Mouse (Mus musculus) MEL (cell line): Measurements from ENCODE around the gene Gstp1. TPM values are rescaled to one million over a fixed set of nuclear protein-coding genes. Genes with fewer than 3 reads are reported as not detected.

Experiments used
- DNase-seq: peaks from one replicate; pipeline ENCODE4 v3.0.0; 2011; ENCODE audit warnings: low read depth, low spot score
- H3K27ac ChIP-seq: 2 replicates; pipeline ENCODE4 v1.5.1; 2012; ENCODE audit warnings: low read depth, mild to moderate bottlenecking, control low read depth, low read length, moderate library complexity; ENCODE audit not compliant: control insufficient read depth
- H3K27me3 ChIP-seq, 2 experiments: fragments of 150-350 bp in 1 of 2; sonication (generic) in 1 of 2; 2 replicates each; pipeline ENCODE4 v1.6.1; 2012; ENCODE audit warnings: low read length in 2 of 2, mild to moderate bottlenecking in 2 of 2, improper control_type of control experiment in 1 of 2, moderate library complexity in 1 of 2; ENCODE audit not compliant: insufficient read depth in 2 of 2, control insufficient read depth in 1 of 2
- H3K36me3 ChIP-seq, 2 experiments: 2 replicates each; pipeline ENCODE4 v1.6.1; 2012 to 2014; ENCODE audit warnings: low read length in 2 of 2, improper control_type of control experiment in 1 of 2, inconsistent platforms in 1 of 2, mild to moderate bottlenecking in 1 of 2; ENCODE audit not compliant: insufficient read depth in 2 of 2, control insufficient read depth in 1 of 2
- H3K4me1 ChIP-seq, 2 experiments: fragments of 150-350 bp in 1 of 2; sonication (generic) in 1 of 2; 2 replicates each; pipeline ENCODE4 v1.6.1; 2012; ENCODE audit warnings: low read length in 2 of 2, improper control_type of control experiment in 1 of 2, mild to moderate bottlenecking in 1 of 2; ENCODE audit not compliant: insufficient read depth in 2 of 2, control insufficient read depth in 1 of 2
- H3K4me3 ChIP-seq, 2 experiments: fragments of 150-350 bp in 1 of 2; sonication (generic) in 1 of 2; 2 replicates each; pipeline ENCODE4 v1.5.1; 2012; ENCODE audit warnings: low read depth in 2 of 2, low read length in 2 of 2, mild to moderate bottlenecking in 2 of 2, moderate library complexity in 2 of 2, control low read depth in 1 of 2, improper control_type of control experiment in 1 of 2; ENCODE audit not compliant: control insufficient read depth in 1 of 2, insufficient read depth in 1 of 2
- H3K79me2 ChIP-seq: 2 replicates; pipeline ENCODE4 v1.6.1; 2012; ENCODE audit warnings: mild to moderate bottlenecking, low read length, moderate library complexity; ENCODE audit not compliant: control insufficient read depth, poor library complexity, insufficient read depth
- H3K9ac ChIP-seq: 2 replicates; pipeline ENCODE4 v1.6.1; 2012; ENCODE audit warnings: low read depth, mild to moderate bottlenecking, control low read depth, low read length, moderate library complexity; ENCODE audit not compliant: control insufficient read depth, poor library complexity, severe bottlenecking
- H3K9me3 ChIP-seq: fragments of 150-350 bp; sonication (generic); replicated peaks from 2 replicates; pipeline ENCODE4 v1.6.1; 2012; ENCODE audit warnings: mild to moderate bottlenecking, low read length, improper control_type of control experiment, moderate library complexity; ENCODE audit not compliant: insufficient read depth
- BHLHE40 ChIP-seq: IDR thresholded peaks from 2 replicates; pipeline ENCODE4 v1.6.1; 2012; ENCODE audit warnings: low read depth, mild to moderate bottlenecking, inconsistent platforms, low read length, improper control_type of control experiment, borderline replicate concordance
- CHD1 ChIP-seq: IDR thresholded peaks from 2 replicates; pipeline ENCODE4 v1.6.1; 2012; ENCODE audit warnings: low read depth, mild to moderate bottlenecking, inconsistent platforms, low read length, improper control_type of control experiment
- CTCF ChIP-seq, 3 experiments: IDR thresholded peaks in 2 of 3; conservative IDR thresholded peaks in 1 of 3; 2 replicates each; pipeline ENCODE4 v1.5.1; 2011 to 2012; ENCODE audit warnings: low read length in 3 of 3, low read depth in 2 of 3, mild to moderate bottlenecking in 2 of 3, improper control_type of control experiment in 1 of 3, inconsistent platforms in 1 of 3, mixed read lengths in 1 of 3, moderate library complexity in 1 of 3; ENCODE audit not compliant: control insufficient read depth in 1 of 3, insufficient read depth in 1 of 3, poor library complexity in 1 of 3, severe bottlenecking in 1 of 3
- ELF1 ChIP-seq: IDR thresholded peaks from 2 replicates; pipeline ENCODE4 v1.6.1; 2014; ENCODE audit warnings: low read depth, mild to moderate bottlenecking, inconsistent platforms, low read length, improper control_type of control experiment, moderate library complexity
- EP300 ChIP-seq, 2 experiments: IDR thresholded peaks; 2 replicates each; pipeline ENCODE4 v1.6.1; 2011; ENCODE audit warnings: improper control_type of control experiment in 2 of 2, low read length in 2 of 2, low read depth in 1 of 2, mild to moderate bottlenecking in 1 of 2
- GATA1 ChIP-seq: IDR thresholded peaks from 2 replicates; pipeline ENCODE4 v1.6.1; 2011; ENCODE audit warnings: low read depth, low read length, improper control_type of control experiment
- HCFC1 ChIP-seq: IDR thresholded peaks from 2 replicates; pipeline ENCODE4 v1.6.1; 2012; ENCODE audit warnings: low read depth, mild to moderate bottlenecking, inconsistent platforms, low read length, improper control_type of control experiment, moderate library complexity
- JUND ChIP-seq: IDR thresholded peaks from 2 replicates; pipeline ENCODE4 v1.6.1; 2011; ENCODE audit warnings: low read depth, mild to moderate bottlenecking, improper control_type of control experiment, low read length
- KAT2A ChIP-seq: conservative IDR thresholded peaks from 2 replicates; pipeline ENCODE4 v1.6.1; 2012; ENCODE audit warnings: low read depth, low read length, improper control_type of control experiment, inconsistent platforms
- MAZ ChIP-seq: IDR thresholded peaks from 2 replicates; pipeline ENCODE4 v1.6.1; 2012; ENCODE audit warnings: low read depth, mild to moderate bottlenecking, inconsistent platforms, low read length, improper control_type of control experiment
- NELFE ChIP-seq: IDR thresholded peaks from 2 replicates; pipeline ENCODE4 v1.6.1; 2011; ENCODE audit warnings: low read depth, low read length, improper control_type of control experiment
- POLR2A ChIP-seq, 2 experiments: IDR thresholded peaks; 2 replicates each; pipeline ENCODE4 v1.6.1; 2011 to 2012; ENCODE audit warnings: low read length in 2 of 2, mild to moderate bottlenecking in 2 of 2, control low read depth in 1 of 2, improper control_type of control experiment in 1 of 2, low read depth in 1 of 2, moderate library complexity in 1 of 2; ENCODE audit not compliant: control insufficient read depth in 1 of 2, insufficient read depth in 1 of 2, poor library complexity in 1 of 2
- POLR2AphosphoS2 ChIP-seq: IDR thresholded peaks from 2 replicates; pipeline ENCODE4 v1.6.1; 2011; ENCODE audit warnings: low read length, improper control_type of control experiment
- POLR2AphosphoS5 ChIP-seq: IDR thresholded peaks from 2 replicates; pipeline ENCODE4 v1.6.1; 2012; ENCODE audit warnings: low read depth, borderline replicate concordance, mild to moderate bottlenecking, inconsistent platforms, low read length, moderate library complexity, mixed read lengths
- RAD21 ChIP-seq: IDR thresholded peaks from 2 replicates; pipeline ENCODE4 v1.6.1; 2011; ENCODE audit warnings: mild to moderate bottlenecking, low read depth, low read length, improper control_type of control experiment
- RCOR1 ChIP-seq: IDR thresholded peaks from 2 replicates; pipeline ENCODE4 v1.6.1; 2012; ENCODE audit warnings: low read depth, mild to moderate bottlenecking, inconsistent platforms, low read length, improper control_type of control experiment
- SIN3A ChIP-seq: IDR thresholded peaks from 2 replicates; pipeline ENCODE4 v1.6.1; 2012; ENCODE audit warnings: low read length, improper control_type of control experiment, inconsistent platforms
- SMC3 ChIP-seq: IDR thresholded peaks from 2 replicates; pipeline ENCODE4 v1.6.1; 2011; ENCODE audit warnings: low read depth, low read length, improper control_type of control experiment
- UBTF ChIP-seq: IDR thresholded peaks from 2 replicates; pipeline ENCODE4 v1.6.1; 2012; ENCODE audit warnings: low read depth, mild to moderate bottlenecking, inconsistent platforms, low read length, improper control_type of control experiment, moderate library complexity, borderline replicate concordance; ENCODE audit not compliant: insufficient read depth
- USF1 ChIP-seq: IDR thresholded peaks from 2 replicates; pipeline ENCODE4 v1.6.1; 2014; ENCODE audit warnings: low read depth, mild to moderate bottlenecking, inconsistent platforms, low read length, improper control_type of control experiment, moderate library complexity
- USF2 ChIP-seq, 2 experiments: IDR thresholded peaks; 2 replicates each; pipeline ENCODE4 v1.6.1; 2011 to 2012; ENCODE audit warnings: improper control_type of control experiment in 2 of 2, low read length in 2 of 2, borderline replicate concordance in 1 of 2, inconsistent platforms in 1 of 2, low read depth in 1 of 2, mild to moderate bottlenecking in 1 of 2; ENCODE audit not compliant: insufficient read depth in 1 of 2
- ZC3H11A ChIP-seq: IDR thresholded peaks from 2 replicates; pipeline ENCODE4 v1.6.1; 2012; ENCODE audit warnings: low read depth, mild to moderate bottlenecking, inconsistent platforms, low read length, improper control_type of control experiment
- ZKSCAN1 ChIP-seq: IDR thresholded peaks from 2 replicates; pipeline ENCODE4 v1.6.1; 2012; ENCODE audit warnings: low read depth, mild to moderate bottlenecking, inconsistent platforms, low read length, improper control_type of control experiment, moderate library complexity
- ZMIZ1 ChIP-seq: IDR thresholded peaks from 2 replicates; pipeline ENCODE4 v1.6.1; 2012; ENCODE audit warnings: low read depth, mild to moderate bottlenecking, inconsistent platforms, low read length, improper control_type of control experiment, moderate library complexity
- ZNF384 ChIP-seq: IDR thresholded peaks from 2 replicates; pipeline ENCODE4 v1.6.1; 2012; ENCODE audit warnings: low read depth, mild to moderate bottlenecking, inconsistent platforms, low read length, improper control_type of control experiment
- polyA plus RNA-seq, 2 experiments: library from polyadenylated mRNA; stranded (reverse) in 1 of 2; unstranded in 1 of 2; fragments of >175 nt in 1 of 2; fragments of >200 nt in 1 of 2; gene quantifications; 2 replicates each; pipeline versions ENCODE4 v1.2.1 to v1.2.4; 2012; ENCODE audit warnings: low replicate concordance in 2 of 2, low read depth in 1 of 2; ENCODE audit not compliant: insufficient read length in 2 of 2, insufficient read depth in 1 of 2, missing spikeins in 1 of 2
- total RNA-seq: library from RNA; depleted of rRNA; stranded (reverse); fragments of 300-350 nt; gene quantifications from 2 replicates; pipeline ENCODE4 v1.2.3, GENCODE M21; 2012

The Gstp1 gene
- total and polyA plus RNA-seq, 3 experiments: 251 to 369 TPM; not detected in 1

GRCm38 (mm10) chr19:4071406-4071805 is 33.6 kb upstream of the Gstp1 start:
- Histone ChIP-seq H3K9me3 (no peaks in the 10 kb centered on the region), H3K27me3 (peaks cover 9% of the 10 kb centered on the region in 2 experiments), H3K4me1 (no peaks in the 10 kb centered on the region), H3K36me3 (no peaks in the 10 kb centered on the region), H3K9ac (no peak overlapping the region), H3K79me2 (no peaks in the 10 kb centered on the region), H3K27ac (no peak overlapping the region), H3K4me3 (no peak overlapping the region)
- no peak for DNase-seq
- TF ChIP-seq MAZ (no peak), ZNF384 (no peak), NELFE (no peak), ZKSCAN1 (no peak), POLR2A (IDR thresholded peaks at IDR 0.05; ENCODE audit: control insufficient read depth in 1 of 2, insufficient read depth in 1 of 2, low read depth in 1 of 2, low read length in 2 of 2, poor library complexity in 1 of 2) (no peak), HCFC1 (no peak), USF1 (no peak), ZC3H11A (no peak), CHD1 (no peak), POLR2AphosphoS5 (no peak), RCOR1 (no peak), ELF1 (no peak), BHLHE40 (no peak), POLR2AphosphoS2 (no peak), UBTF (no peak), RAD21 (no peak)

GRCm38 (mm10) chr19:4070756-4071155 is 33.0 kb upstream of the Gstp1 start:
- H3K9ac ChIP-seq: no peak overlapping the region
- no peak for TF ChIP-seq RCOR1
- TF ChIP-seq GATA1: no peak
- TF ChIP-seq USF2 (IDR thresholded peaks at IDR 0.05; ENCODE audit: borderline replicate concordance in 1 of 2, insufficient read depth in 1 of 2, low read depth in 1 of 2, low read length in 2 of 2): no peak
- TF ChIP-seq SMC3: no peak
- no peak for TF ChIP-seq UBTF
- no peak for TF ChIP-seq CTCF (IDR thresholded peaks at IDR 0.05 in 2 of 3, conservative IDR thresholded peaks at IDR 0.05 in 1 of 3; ENCODE audit: control insufficient read depth in 1 of 3, insufficient read depth in 1 of 3, low read depth in 2 of 3, low read length in 3 of 3, poor library complexity in 1 of 3, severe bottlenecking in 1 of 3)
- TF ChIP-seq ZC3H11A: no peak
- TF ChIP-seq POLR2AphosphoS5: no peak
- no peak for TF ChIP-seq SIN3A
- TF ChIP-seq JUND: no peak
- no peak for TF ChIP-seq ZMIZ1
- no peak for TF ChIP-seq EP300 (IDR thresholded peaks at IDR 0.05; ENCODE audit: low read depth in 1 of 2, low read length in 2 of 2)
- TF ChIP-seq RAD21: no peak
- TF ChIP-seq KAT2A: no peak
- TF ChIP-seq, all 39 proteins: peak for 0
- H3K27ac ChIP-seq: no peak overlapping the region
- DNase-seq: no peak
- peaks cover 9% of the 10 kb centered on the region in 2 experiments for H3K27me3 ChIP-seq
- H3K79me2 ChIP-seq: no peaks in the 10 kb centered on the region
- no peaks in the 10 kb centered on the region for H3K36me3 ChIP-seq
- H3K9me3 ChIP-seq: no peaks in the 10 kb centered on the region
- H3K4me1 ChIP-seq: no peaks in the 10 kb centered on the region
- H3K4me3 ChIP-seq: no peak overlapping the region
